Mouse (Mus musculus): Measurements from ENCODE around the gene Cfap20. TPM values are rescaled to one million over a fixed set of nuclear protein-coding genes. Genes with fewer than 3 reads are reported as not detected.

Gene Cfap20
- polyA plus RNA-seq, 1 experiment from 2014 or later = 150 TPM

DNA sequence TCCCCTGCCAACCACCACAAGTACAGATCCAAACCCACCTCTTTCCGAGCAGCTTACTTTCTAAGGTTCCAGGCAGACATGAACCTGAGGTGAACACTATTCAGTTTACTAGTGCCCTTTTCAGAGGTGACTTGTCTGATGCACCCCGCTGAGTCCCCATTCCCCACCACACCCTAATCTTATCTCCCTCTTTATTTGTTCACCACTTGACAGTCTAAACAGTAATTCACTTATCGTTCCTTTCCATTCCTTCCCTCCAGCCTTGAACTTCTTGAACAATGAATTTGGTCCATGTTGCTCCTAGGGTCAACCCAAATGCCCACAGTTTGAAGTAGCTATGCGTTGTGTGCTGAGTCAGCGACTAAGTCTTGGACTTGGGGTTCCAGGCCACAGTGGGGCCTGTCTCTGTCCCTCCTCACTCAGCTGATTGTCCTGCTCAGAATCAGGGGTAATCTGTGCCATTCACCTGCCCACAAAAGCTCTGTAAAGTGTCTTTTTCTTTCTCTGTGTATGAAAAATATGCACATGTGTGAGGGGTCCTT lies 5.6 kb upstream of the Cfap20 start:
- Histone ChIP-seq H3K36me3 (ENCODE audit: control insufficient read depth, insufficient read depth, low read length) (no peaks in the 10 kb centered on the region), H3K4me1 (ENCODE audit: control insufficient read depth, insufficient read depth, low read length) (no peaks in the 10 kb centered on the region), H3K4me3 (ENCODE audit: low read depth, low read length) (no peak overlapping the region), H3K9ac (ENCODE audit: low read depth, low read length) (no peak overlapping the region), H3K27ac (replicated peaks; ENCODE audit: low read depth, low read length) (no peak overlapping the region), H3K27me3 (replicated peaks; ENCODE audit: control insufficient read depth, insufficient read depth, low read length) (no peaks in the 10 kb centered on the region), H3K9me3 (ENCODE audit: control insufficient read depth, low read length) (no peaks in the 10 kb centered on the region), H3K4me2 (ENCODE audit: low read depth, low read length) (no peak overlapping the region)
- DNase-seq (ENCODE audit: low spot score) = no peak
- ATAC-seq (ENCODE audit: low read depth) = no peak
- 87% methylated on average over 5 of the region's 5 CpGs for WGBS

DNA sequence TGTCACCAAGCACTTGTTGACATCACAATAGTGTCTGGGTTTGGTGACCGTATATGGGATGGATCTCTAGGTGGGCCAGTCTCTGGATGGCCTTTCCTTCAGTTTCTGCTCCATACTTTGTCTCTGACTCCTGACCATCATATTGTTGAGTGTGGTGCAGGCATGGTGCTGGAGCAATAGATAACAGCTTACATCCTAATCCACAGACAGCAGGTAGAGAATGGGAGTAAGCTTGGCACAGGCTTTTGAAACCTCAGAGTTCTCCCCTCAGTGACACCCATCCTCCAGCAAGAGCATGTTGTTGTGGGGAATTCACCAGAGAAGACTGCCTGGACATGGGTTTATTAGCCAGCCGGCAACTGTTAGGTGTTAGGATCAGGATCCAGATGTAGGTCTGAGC lies 4.8 kb upstream of the Cfap20 start:
- ATAC-seq (ENCODE audit: low read depth) = no peak
- H3K27me3 ChIP-seq (replicated peaks; ENCODE audit: control insufficient read depth, insufficient read depth, low read length) = no peaks in the 10 kb centered on the region
- H3K4me2 ChIP-seq (ENCODE audit: low read depth, low read length) = no peak overlapping the region
- no peak overlapping the region for H3K9ac ChIP-seq (ENCODE audit: low read depth, low read length)
- DNase-seq (ENCODE audit: low spot score) = no peak
- H3K9me3 ChIP-seq (ENCODE audit: control insufficient read depth, low read length) = no peaks in the 10 kb centered on the region
- WGBS = 90% methylated on average over 2 of the region's 2 CpGs
- H3K4me1 ChIP-seq (ENCODE audit: control insufficient read depth, insufficient read depth, low read length) = no peaks in the 10 kb centered on the region
- H3K27ac ChIP-seq (replicated peaks; ENCODE audit: low read depth, low read length) = no peak overlapping the region
- H3K36me3 ChIP-seq (ENCODE audit: control insufficient read depth, insufficient read depth, low read length) = no peaks in the 10 kb centered on the region
- H3K4me3 ChIP-seq (ENCODE audit: low read depth, low read length) = no peak overlapping the region

DNA sequence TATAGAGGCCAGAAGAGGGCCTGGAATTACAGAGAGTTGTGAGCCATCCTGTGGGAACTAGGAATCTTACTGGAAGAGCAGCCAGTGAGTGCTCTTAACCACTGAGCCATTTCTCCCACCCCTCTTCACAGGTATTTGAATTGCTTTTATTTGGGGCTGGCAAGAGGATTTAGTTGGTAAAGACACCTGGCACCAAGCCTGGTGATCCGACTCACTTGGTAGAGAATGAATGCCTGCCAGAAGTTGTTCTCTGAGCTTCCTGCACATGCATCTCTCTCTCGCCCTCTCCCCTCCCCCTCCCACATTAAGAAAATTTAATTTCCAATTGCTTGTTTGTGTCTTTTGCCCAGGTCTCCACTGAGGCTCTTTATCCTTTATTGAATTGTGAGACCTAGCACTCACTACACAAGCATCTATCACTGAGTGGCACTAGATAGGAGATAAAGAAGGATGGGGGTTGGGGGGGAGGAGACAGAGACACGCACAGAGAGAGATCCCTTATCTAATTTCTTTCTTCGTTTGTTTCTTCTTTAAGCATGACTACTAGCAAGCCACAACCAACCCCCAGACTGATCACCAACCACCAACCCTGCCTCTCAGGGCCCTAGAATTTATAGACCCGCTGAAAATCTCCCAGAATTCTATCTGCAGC lies 2.8 kb upstream of the Cfap20 start:
- 42% methylated on average over 5 of the region's 5 CpGs for WGBS
- Histone ChIP-seq H3K9me3 (ENCODE audit: control insufficient read depth, low read length) (no peaks in the 10 kb centered on the region), H3K9ac (ENCODE audit: low read depth, low read length) (no peak overlapping the region), H3K27me3 (replicated peaks; ENCODE audit: control insufficient read depth, insufficient read depth, low read length) (no peaks in the 10 kb centered on the region), H3K4me1 (ENCODE audit: control insufficient read depth, insufficient read depth, low read length) (peaks cover 12% of the 10 kb centered on the region), H3K36me3 (ENCODE audit: control insufficient read depth, insufficient read depth, low read length) (no peaks in the 10 kb centered on the region), H3K4me2 (ENCODE audit: low read depth, low read length) (no peak overlapping the region), H3K4me3 (ENCODE audit: low read depth, low read length) (no peak overlapping the region), H3K27ac (replicated peaks; ENCODE audit: low read depth, low read length) (no peak overlapping the region)
- peak; percentile 39 for DNase-seq (ENCODE audit: low spot score)
- ATAC-seq (ENCODE audit: low read depth) = no peak

- Histone ChIP-seq H3K36me3 (ENCODE audit: control insufficient read depth, insufficient read depth, low read length) (no peaks in the 10 kb centered on the region), H3K4me1 (ENCODE audit: control insufficient read depth, insufficient read depth, low read length) (peaks cover 12% of the 10 kb centered on the region), H3K4me2 (ENCODE audit: low read depth, low read length) (no peak overlapping the region), H3K27ac (replicated peaks; ENCODE audit: low read depth, low read length) (no peak overlapping the region), H3K4me3 (ENCODE audit: low read depth, low read length) (no peak overlapping the region), H3K9ac (ENCODE audit: low read depth, low read length) (no peak overlapping the region), H3K27me3 (replicated peaks; ENCODE audit: control insufficient read depth, insufficient read depth, low read length) (no peaks in the 10 kb centered on the region), H3K9me3 (ENCODE audit: control insufficient read depth, low read length) (no peaks in the 10 kb centered on the region)
- DNase-seq (ENCODE audit: low spot score) (no peak), ATAC-seq (ENCODE audit: low read depth) (no peak)
- 88% methylated on average over 3 of the region's 3 CpGs for WGBS
Measured at GRCm38 (mm10) chr8:95435930-95436329, 1.3 kb upstream of the Cfap20 start.

DNA sequence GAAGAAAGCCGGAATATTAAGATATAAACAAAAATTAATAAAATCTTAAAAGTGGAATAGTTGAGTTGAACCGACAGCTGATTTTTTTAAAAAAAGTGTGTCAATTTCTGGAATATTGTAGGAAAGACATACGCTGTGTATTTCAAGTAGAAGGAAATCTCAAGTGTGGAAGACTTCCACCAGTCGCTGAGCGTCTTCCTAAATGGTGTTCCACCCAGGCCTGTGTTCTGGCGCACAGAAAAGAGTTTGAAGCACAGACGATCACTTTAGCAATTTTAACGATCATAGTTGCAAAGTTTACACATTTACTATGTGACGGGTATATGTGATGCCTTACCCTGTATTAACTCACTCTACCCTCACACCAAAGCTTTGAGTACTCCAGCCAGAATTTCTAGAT lies 802 bp upstream of the Cfap20 start:
- no peak for ATAC-seq (ENCODE audit: low read depth)
- DNase-seq (ENCODE audit: low spot score) = no peak
- H3K4me2 ChIP-seq (ENCODE audit: low read depth, low read length) = peak overlapping the region; percentile 81
- peaks cover 12% of the 10 kb centered on the region for H3K4me1 ChIP-seq (ENCODE audit: control insufficient read depth, insufficient read depth, low read length)
- H3K9me3 ChIP-seq (ENCODE audit: control insufficient read depth, low read length) = no peaks in the 10 kb centered on the region
- peak overlapping the region; percentile 90 for H3K4me3 ChIP-seq (ENCODE audit: low read depth, low read length)
- H3K9ac ChIP-seq (ENCODE audit: low read depth, low read length) = no peak overlapping the region
- H3K27me3 ChIP-seq (replicated peaks; ENCODE audit: control insufficient read depth, insufficient read depth, low read length) = no peaks in the 10 kb centered on the region
- WGBS = 96% methylated on average over 9 of the region's 9 CpGs
- peak overlapping the region; percentile 39; the same call in 1 of the 2 replicates for H3K27ac ChIP-seq (replicated peaks; ENCODE audit: low read depth, low read length)
- H3K36me3 ChIP-seq (ENCODE audit: control insufficient read depth, insufficient read depth, low read length) = no peaks in the 10 kb centered on the region

DNA sequence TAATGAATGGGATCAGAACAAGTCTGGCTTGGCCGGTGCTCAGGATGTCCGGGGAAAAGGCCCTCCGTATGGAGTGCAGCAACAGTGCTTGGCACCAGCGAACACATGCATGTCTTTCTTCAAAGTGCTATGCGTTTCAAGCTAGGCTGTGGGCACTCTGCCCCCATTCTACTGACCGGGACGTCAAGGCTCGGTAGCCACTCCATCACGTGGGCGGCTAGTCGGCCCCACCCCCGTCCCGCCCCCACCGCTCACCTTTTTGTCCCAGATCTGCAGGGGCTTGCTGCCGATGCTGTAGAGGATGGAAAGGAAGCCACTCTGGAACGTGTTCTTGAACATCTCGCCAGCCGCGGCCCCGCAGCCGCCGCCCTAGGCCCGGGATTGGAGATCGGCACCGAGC lies 436 bp downstream of the Cfap20 start:
- Histone ChIP-seq H3K4me2 (ENCODE audit: low read depth, low read length) (peak overlapping the region; percentile 81), H3K4me1 (ENCODE audit: control insufficient read depth, insufficient read depth, low read length) (peaks cover 22% of the 10 kb centered on the region), H3K4me3 (ENCODE audit: low read depth, low read length) (peak overlapping the region; percentile 90), H3K9ac (ENCODE audit: low read depth, low read length) (peak overlapping the region; percentile 94), H3K36me3 (ENCODE audit: control insufficient read depth, insufficient read depth, low read length) (no peaks in the 10 kb centered on the region), H3K27me3 (replicated peaks; ENCODE audit: control insufficient read depth, insufficient read depth, low read length) (no peaks in the 10 kb centered on the region), H3K9me3 (ENCODE audit: control insufficient read depth, low read length) (no peaks in the 10 kb centered on the region), H3K27ac (replicated peaks; ENCODE audit: low read depth, low read length) (peak overlapping the region; percentile 93)
- peak; percentile 10 for ATAC-seq (ENCODE audit: low read depth)
- 0% methylated on average over 15 of the region's 25 CpGs for WGBS
- peak; percentile 30 for DNase-seq (ENCODE audit: low spot score)

GRCm38 (mm10) chr8:95433124-95433523 lies 1.5 kb downstream of the Cfap20 start:
- H3K9me3 ChIP-seq (ENCODE audit: control insufficient read depth, low read length) = no peaks in the 10 kb centered on the region
- WGBS = 63% methylated on average over 4 of the region's 4 CpGs
- H3K36me3 ChIP-seq (ENCODE audit: control insufficient read depth, insufficient read depth, low read length) = no peaks in the 10 kb centered on the region
- H3K27ac ChIP-seq (replicated peaks; ENCODE audit: low read depth, low read length) = 0 out of 2 replicates have a peak overlapping the region, but pooled peaks have one; percentile 15
- DNase-seq (ENCODE audit: low spot score) (no peak), ATAC-seq (ENCODE audit: low read depth) (no peak)
- H3K4me1 ChIP-seq (ENCODE audit: control insufficient read depth, insufficient read depth, low read length) = peaks cover 28% of the 10 kb centered on the region
- peak overlapping the region; percentile 94 for H3K9ac ChIP-seq (ENCODE audit: low read depth, low read length)
- peak overlapping the region; percentile 81 for H3K4me2 ChIP-seq (ENCODE audit: low read depth, low read length)
- H3K4me3 ChIP-seq (ENCODE audit: low read depth, low read length) = peak overlapping the region; percentile 90
- H3K27me3 ChIP-seq (replicated peaks; ENCODE audit: control insufficient read depth, insufficient read depth, low read length) = no peaks in the 10 kb centered on the region

GRCm38 (mm10) chr8:95432471-95432870 lies 2.2 kb downstream of the Cfap20 start:
- H3K9me3 ChIP-seq (ENCODE audit: control insufficient read depth, low read length) = no peaks in the 10 kb centered on the region
- no peaks in the 10 kb centered on the region for H3K36me3 ChIP-seq (ENCODE audit: control insufficient read depth, insufficient read depth, low read length)
- peak overlapping the region; percentile 90; the same call in 1 of the 2 replicates for H3K4me3 ChIP-seq (ENCODE audit: low read depth, low read length)
- DNase-seq (ENCODE audit: low spot score) (no peak), ATAC-seq (ENCODE audit: low read depth) (no peak)
- 72% methylated on average over 3 of the region's 3 CpGs for WGBS
- H3K4me2 ChIP-seq (ENCODE audit: low read depth, low read length) = peak overlapping the region; percentile 81
- H3K27ac ChIP-seq (replicated peaks; ENCODE audit: low read depth, low read length) = no peak overlapping the region
- H3K4me1 ChIP-seq (ENCODE audit: control insufficient read depth, insufficient read depth, low read length) = peaks cover 35% of the 10 kb centered on the region
- H3K9ac ChIP-seq (ENCODE audit: low read depth, low read length) = peak overlapping the region; percentile 94; the same call in 1 of the 2 replicates
- no peaks in the 10 kb centered on the region for H3K27me3 ChIP-seq (replicated peaks; ENCODE audit: control insufficient read depth, insufficient read depth, low read length)

- Histone ChIP-seq H3K4me2 (ENCODE audit: low read depth, low read length) (peak overlapping the region; percentile 40), H3K9ac (ENCODE audit: low read depth, low read length) (peak overlapping the region; percentile 20; the same call in 1 of the 2 replicates), H3K4me3 (ENCODE audit: low read depth, low read length) (no peak overlapping the region), H3K9me3 (ENCODE audit: control insufficient read depth, low read length) (no peaks in the 10 kb centered on the region), H3K4me1 (ENCODE audit: control insufficient read depth, insufficient read depth, low read length) (peaks cover 44% of the 10 kb centered on the region), H3K27ac (replicated peaks; ENCODE audit: low read depth, low read length) (peak overlapping the region; percentile 72), H3K36me3 (ENCODE audit: control insufficient read depth, insufficient read depth, low read length) (no peaks in the 10 kb centered on the region), H3K27me3 (replicated peaks; ENCODE audit: control insufficient read depth, insufficient read depth, low read length) (no peaks in the 10 kb centered on the region)
- DNase-seq (ENCODE audit: low spot score) (peak; percentile 83), ATAC-seq (ENCODE audit: low read depth) (peak; percentile 44)
- 15% methylated on average over 3 of the region's 3 CpGs for WGBS
Measured at GRCm38 (mm10) chr8:95429945-95430344, 4.7 kb downstream of the Cfap20 start.
